Mouse (Mus musculus): ENCODE data around the gene Bach1. TPM values are rescaled to one million over a fixed set of nuclear protein-coding genes. Genes with fewer than 3 reads are reported as not detected.
A peak's percentile ranks its signal among the peaks of the same experiment; 100 is the strongest.

The Bach1 gene
- 12.3 and 13.7 TPM in 2 replicates for polyA plus RNA-seq (2015; fragmentation: Nextera tagmentation; extraction: Ambion mirVana)

DNA sequence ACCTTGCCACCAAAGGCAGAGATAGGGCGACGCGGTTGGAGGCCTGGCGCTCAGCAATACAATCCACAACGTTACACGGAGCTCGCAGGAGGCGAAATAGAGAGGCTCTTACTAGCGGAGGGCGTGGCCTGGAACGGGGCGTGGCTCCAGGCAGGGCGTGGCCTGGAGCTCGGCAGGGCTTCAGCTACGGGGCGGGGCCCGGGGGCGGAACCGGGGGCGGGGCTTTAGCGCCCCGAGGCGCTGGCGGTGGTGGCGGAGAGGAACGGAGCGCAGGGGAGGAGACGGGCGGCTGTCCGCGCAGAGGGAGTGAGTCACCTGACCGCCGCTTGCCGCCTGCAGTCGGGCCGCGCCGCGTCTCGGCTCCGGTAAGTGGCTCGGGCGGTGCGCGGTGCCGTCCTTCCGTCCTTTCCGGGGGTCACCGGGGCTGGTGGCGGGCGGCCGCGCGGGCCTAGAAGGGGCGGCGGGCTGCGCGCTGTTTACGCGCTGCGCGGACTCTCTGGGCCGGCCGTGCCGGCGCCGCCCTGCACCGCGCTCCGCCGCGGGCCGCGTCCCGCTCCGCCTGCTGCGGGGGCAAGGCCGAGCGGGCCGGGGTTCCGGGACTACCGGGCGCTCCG is at the start of gene Bach1:
TSS of gene Bach1 (plus strand) at position 254 of the 614 bp plus-strand sequence.
- H3K27me3 ChIP-seq (replicated peaks), result no peaks in the 10 kb centered on the region
- ATAC-seq (ENCODE audit: insufficient read depth, low FRiP score, low read depth), result peak; percentile 93
- H3K4me3 ChIP-seq (replicated peaks), result peak within 1 kb of the TSS; percentile 88
- peak within 1 kb of the TSS; percentile 93 for H3K27ac ChIP-seq
- under 1% methylated on average over 82 of the region's 84 CpGs for WGBS
- H3K36me3 ChIP-seq, result no peaks in the 10 kb centered on the region
- H3K4me1 ChIP-seq, result peaks cover 5% of the 10 kb centered on the region; the same call in 1 of the 2 replicates
- H3K4me2 ChIP-seq, result peak within 1 kb of the TSS; percentile 73
- H3K9me3 ChIP-seq, result no peaks in the 10 kb centered on the region
- H3K9ac ChIP-seq, result peak within 1 kb of the TSS; percentile 93

DNA sequence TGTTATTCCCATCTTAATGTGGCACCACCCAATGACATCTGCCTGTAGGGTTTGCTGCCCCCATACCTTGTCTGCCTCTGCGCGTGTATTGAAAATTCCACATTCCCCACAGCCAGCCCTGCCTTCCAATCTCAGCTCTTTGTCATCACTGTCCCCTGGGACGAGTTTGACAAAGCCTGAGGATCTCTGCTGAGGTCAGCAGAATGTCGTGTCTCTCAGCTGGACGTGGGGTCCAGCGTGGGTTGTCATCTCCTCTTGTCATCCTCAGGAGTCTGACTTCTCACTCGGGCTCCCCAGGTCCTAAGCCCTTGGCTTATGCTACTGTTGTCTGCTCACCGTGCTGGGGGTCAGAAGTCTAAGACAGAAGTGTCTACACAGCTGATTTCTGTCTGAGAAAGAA is 46.4 kb upstream of the Bach1 start:
- WGBS, result 62% methylated on average over 8 of the region's 8 CpGs
- Histone ChIP-seq H3K4me1 (no peaks in the 10 kb centered on the region), H3K9ac (no peak overlapping the region), H3K9me3 (no peaks in the 10 kb centered on the region), H3K36me3 (no peaks in the 10 kb centered on the region), H3K4me2 (no peak overlapping the region), H3K27ac (no peak overlapping the region), H3K27me3 (replicated peaks) (no peaks in the 10 kb centered on the region), H3K4me3 (replicated peaks) (no peak overlapping the region)
- ATAC-seq (ENCODE audit: insufficient read depth, low FRiP score, low read depth), result no peak

DNA sequence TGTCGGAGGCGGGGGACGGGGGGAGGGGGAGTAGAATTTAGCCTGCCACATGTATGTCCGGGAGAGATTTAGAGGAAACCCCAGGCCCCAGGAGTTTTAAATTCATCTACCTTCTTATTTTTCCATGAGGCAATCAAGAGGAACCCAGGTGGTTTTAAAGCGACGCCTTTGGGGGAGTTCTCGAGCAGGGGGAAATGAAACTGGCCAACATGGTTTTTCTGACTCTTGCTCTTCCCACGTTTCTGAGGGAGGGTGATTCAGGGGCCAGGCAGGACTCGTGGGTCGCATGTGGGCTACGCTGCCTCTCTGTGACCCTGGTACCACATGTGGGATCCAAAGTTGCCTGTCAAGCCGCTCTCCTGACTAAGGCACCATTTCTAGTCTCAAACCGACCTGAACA is 45.8 kb upstream of the Bach1 start:
- ATAC-seq (ENCODE audit: insufficient read depth, low FRiP score, low read depth), result no peak
- Histone ChIP-seq H3K36me3 (no peaks in the 10 kb centered on the region), H3K9ac (no peak overlapping the region), H3K4me3 (replicated peaks) (no peak overlapping the region), H3K4me1 (no peaks in the 10 kb centered on the region), H3K9me3 (no peaks in the 10 kb centered on the region), H3K27me3 (replicated peaks) (no peaks in the 10 kb centered on the region), H3K27ac (no peak overlapping the region), H3K4me2 (no peak overlapping the region)
- WGBS, result 83% methylated on average over 13 of the region's 13 CpGs

DNA sequence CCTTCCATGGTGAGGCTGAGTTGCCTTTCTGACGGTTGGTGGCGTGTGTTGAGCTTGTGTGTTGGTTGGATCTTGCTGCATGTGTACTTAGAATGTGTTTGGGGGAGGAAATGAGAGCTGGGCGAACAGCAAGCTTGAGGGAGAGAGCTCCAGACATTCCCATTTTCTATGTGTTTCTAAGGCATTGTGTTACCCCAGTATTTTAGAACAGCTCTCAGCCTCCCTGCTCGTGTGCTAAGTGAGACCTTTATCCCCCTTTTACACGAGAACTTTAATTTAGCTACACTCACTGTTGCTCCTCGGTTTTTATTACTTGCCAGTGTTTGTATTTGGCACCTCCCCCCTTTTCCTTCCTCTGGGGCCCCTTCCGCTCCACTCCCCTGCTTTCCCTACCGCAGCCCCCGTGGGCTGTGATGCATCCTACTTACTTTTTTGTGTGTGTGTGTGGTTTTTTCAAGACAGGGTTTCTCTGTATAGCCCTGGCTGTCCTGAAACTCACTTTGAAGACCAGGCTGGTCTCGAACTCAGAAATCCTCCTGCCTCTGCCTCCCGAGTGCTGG is 44.6 kb upstream of the Bach1 start:
- Histone ChIP-seq H3K9ac (no peak overlapping the region), H3K4me2 (no peak overlapping the region), H3K4me3 (replicated peaks) (no peak overlapping the region), H3K4me1 (no peaks in the 10 kb centered on the region), H3K27me3 (replicated peaks) (no peaks in the 10 kb centered on the region), H3K9me3 (no peaks in the 10 kb centered on the region), H3K36me3 (no peaks in the 10 kb centered on the region), H3K27ac (no peak overlapping the region)
- no peak for ATAC-seq (ENCODE audit: insufficient read depth, low FRiP score, low read depth)
- 65% methylated on average over 11 of the region's 11 CpGs for WGBS

DNA sequence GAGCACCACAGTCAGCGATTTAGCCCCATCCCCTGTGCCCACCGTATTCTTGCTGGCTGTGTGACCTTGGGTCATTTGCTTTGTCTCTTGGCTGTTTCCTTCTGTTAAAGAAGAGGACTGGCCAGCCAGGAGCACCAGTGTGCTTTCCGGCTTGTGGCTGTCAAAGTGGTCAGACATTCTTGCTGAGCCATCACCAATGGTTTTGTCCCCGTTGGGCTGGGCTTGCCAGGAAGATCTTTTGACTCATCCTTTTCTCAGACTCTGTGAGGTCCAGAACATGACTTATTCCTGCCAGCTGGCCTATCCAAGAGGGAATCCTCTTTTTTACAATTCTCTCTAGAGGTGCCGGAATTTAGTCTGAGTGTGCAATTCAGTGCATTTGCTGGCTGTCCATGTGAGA is 43.7 kb upstream of the Bach1 start:
- H3K4me1 ChIP-seq, result no peaks in the 10 kb centered on the region
- WGBS, result 69% methylated on average over 5 of the region's 5 CpGs
- H3K9me3 ChIP-seq, result no peaks in the 10 kb centered on the region
- H3K27ac ChIP-seq, result no peak overlapping the region
- no peak for ATAC-seq (ENCODE audit: insufficient read depth, low FRiP score, low read depth)
- H3K9ac ChIP-seq, result no peak overlapping the region
- H3K27me3 ChIP-seq (replicated peaks), result no peaks in the 10 kb centered on the region
- no peaks in the 10 kb centered on the region for H3K36me3 ChIP-seq
- H3K4me3 ChIP-seq (replicated peaks), result no peak overlapping the region
- H3K4me2 ChIP-seq, result no peak overlapping the region

DNA sequence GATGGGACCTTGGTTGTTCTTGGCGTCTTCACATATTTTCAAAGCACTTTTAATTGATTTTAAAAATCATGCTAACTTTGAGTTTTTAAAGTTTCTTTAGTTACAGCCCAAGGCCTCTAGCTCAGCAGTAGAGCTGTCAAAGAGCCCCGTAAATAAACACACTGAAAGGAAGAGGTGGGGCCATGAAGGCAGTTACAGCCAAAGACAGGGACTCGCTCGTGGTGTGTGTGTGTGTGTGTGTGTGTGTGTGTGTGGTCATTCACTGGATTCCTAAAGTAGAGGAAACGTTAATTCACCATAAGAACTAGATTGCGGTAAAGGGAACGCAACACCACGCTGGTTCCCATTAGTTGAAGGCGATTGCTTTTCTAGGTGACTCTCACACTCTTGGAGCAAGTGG is 43.2 kb upstream of the Bach1 start:
- Histone ChIP-seq H3K4me1 (no peaks in the 10 kb centered on the region), H3K27ac (no peak overlapping the region), H3K4me2 (no peak overlapping the region), H3K9me3 (no peaks in the 10 kb centered on the region), H3K36me3 (no peaks in the 10 kb centered on the region), H3K27me3 (replicated peaks) (no peaks in the 10 kb centered on the region), H3K9ac (no peak overlapping the region), H3K4me3 (replicated peaks) (no peak overlapping the region)
- ATAC-seq (ENCODE audit: insufficient read depth, low FRiP score, low read depth), result no peak
- 58% methylated on average over 9 of the region's 9 CpGs for WGBS

DNA sequence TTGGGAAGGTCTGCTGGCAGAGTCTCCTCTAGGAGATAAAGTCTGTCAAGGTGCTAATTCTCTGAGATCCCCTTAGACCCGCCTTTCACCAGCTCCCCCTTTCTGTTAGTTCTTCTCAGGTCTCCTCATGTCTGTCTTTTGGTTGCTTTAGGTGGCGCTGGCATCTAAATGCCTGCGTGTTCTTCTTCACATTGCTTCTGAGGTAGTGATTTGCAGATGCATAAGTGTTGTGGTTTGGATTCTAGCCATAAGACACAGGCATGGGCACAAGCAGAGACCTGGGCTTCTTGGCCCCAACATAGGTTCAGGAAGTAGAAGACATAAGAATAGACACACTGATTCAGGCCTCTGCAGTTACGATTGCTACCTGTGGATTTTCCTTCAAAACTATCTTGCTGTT is 42.0 kb upstream of the Bach1 start:
- H3K36me3 ChIP-seq, result no peaks in the 10 kb centered on the region
- WGBS, result 83% methylated on average over 4 of the region's 4 CpGs
- ATAC-seq (ENCODE audit: insufficient read depth, low FRiP score, low read depth), result no peak
- H3K27ac ChIP-seq, result no peak overlapping the region
- no peak overlapping the region for H3K4me3 ChIP-seq (replicated peaks)
- H3K27me3 ChIP-seq (replicated peaks), result no peaks in the 10 kb centered on the region
- H3K9ac ChIP-seq, result no peak overlapping the region
- 0 out of 2 replicates have a peak, but pooled peaks cover 8% of the 10 kb centered on the region for H3K4me1 ChIP-seq
- H3K4me2 ChIP-seq, result no peak overlapping the region
- H3K9me3 ChIP-seq, result no peaks in the 10 kb centered on the region

DNA sequence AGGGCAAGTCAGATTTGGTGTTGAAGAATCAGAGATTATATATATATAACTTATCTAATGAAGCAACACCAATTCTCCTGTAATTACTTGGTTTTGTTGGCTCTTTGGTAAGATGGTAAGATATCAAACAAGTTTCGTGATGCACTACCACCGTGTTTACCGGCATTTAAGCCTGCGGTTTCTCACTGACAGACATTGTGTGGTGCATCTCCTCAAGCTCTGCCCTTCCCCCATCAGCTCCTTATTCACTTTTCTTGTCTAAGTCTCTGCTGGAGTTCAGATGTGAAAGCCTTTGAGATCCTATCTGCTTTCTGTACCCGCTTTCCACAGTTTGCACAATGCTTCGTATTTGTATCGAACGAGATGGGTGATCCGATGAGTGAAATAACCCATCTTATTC is 41.5 kb upstream of the Bach1 start:
- Histone ChIP-seq H3K4me2 (no peak overlapping the region), H3K9me3 (no peaks in the 10 kb centered on the region), H3K4me3 (replicated peaks) (no peak overlapping the region), H3K9ac (no peak overlapping the region), H3K4me1 (0 out of 2 replicates have a peak, but pooled peaks cover 8% of the 10 kb centered on the region), H3K27me3 (replicated peaks) (no peaks in the 10 kb centered on the region), H3K27ac (no peak overlapping the region), H3K36me3 (no peaks in the 10 kb centered on the region)
- WGBS, result 90% methylated on average over 9 of the region's 9 CpGs
- no peak for ATAC-seq (ENCODE audit: insufficient read depth, low FRiP score, low read depth)

DNA sequence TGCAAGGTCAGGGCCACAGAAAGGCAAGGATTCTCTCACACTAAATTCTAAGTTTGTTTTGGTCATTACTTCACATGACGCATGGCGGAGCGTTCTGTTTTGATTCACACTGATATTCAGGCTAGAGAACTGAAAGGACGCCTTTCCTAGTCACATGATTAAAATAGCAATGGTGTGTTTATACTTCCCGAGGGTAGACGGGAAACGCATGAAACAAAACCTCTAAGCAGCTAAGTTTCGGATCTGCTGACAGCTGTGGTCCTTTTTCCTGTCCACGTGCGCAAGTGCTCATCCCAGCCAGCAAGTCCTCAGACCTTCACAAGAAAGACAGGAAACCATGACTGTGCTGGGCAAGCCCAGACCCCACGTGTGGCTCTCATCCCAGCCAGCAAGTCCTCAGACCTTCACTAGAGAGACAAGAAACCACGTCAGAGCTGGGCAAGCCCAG is 37.7 kb upstream of the Bach1 start:
- WGBS, result 31% methylated on average over 12 of the region's 12 CpGs
- no peaks in the 10 kb centered on the region for H3K36me3 ChIP-seq
- H3K9ac ChIP-seq, result no peak overlapping the region
- peak overlapping the region; percentile 15; the same call in 1 of the 2 replicates for H3K4me3 ChIP-seq (replicated peaks)
- ATAC-seq (ENCODE audit: insufficient read depth, low FRiP score, low read depth), result peak; percentile 63; the same call in 1 of the 2 replicates
- peak overlapping the region; percentile 40 for H3K4me2 ChIP-seq
- no peaks in the 10 kb centered on the region for H3K9me3 ChIP-seq
- no peaks in the 10 kb centered on the region for H3K27me3 ChIP-seq (replicated peaks)
- H3K4me1 ChIP-seq, result 0 out of 2 replicates have a peak, but pooled peaks cover 8% of the 10 kb centered on the region
- peak overlapping the region; percentile 8; the same call in 1 of the 2 replicates for H3K27ac ChIP-seq

DNA sequence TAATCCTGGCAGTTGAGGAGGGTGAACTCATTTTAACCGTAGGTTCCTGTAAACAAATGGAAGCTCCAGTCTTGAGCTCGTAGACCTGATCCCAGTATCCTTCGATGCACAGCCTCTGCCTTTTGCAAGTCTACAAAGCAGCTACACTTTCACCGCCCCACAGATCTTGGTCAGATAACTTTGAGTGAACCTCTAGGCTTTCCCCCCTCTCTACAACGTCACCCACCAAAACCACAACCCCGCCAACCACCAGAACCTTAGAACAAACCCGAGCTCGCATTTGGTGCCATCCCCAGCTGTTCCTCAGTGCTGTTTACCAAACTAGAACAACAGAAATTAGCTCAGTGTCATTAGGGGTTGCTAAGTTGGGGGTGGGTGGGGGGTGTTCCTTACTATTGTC is 37.1 kb upstream of the Bach1 start:
- Histone ChIP-seq H3K4me1 (0 out of 2 replicates have a peak, but pooled peaks cover 8% of the 10 kb centered on the region), H3K4me3 (replicated peaks) (no peak overlapping the region), H3K27ac (peak overlapping the region; percentile 3; the same call in 1 of the 2 replicates), H3K27me3 (replicated peaks) (no peaks in the 10 kb centered on the region), H3K4me2 (peak overlapping the region; percentile 40), H3K9me3 (no peaks in the 10 kb centered on the region), H3K9ac (no peak overlapping the region), H3K36me3 (no peaks in the 10 kb centered on the region)
- WGBS, result 63% methylated on average over 8 of the region's 8 CpGs
- ATAC-seq (ENCODE audit: insufficient read depth, low FRiP score, low read depth), result 0 out of 2 replicates have a peak, but pooled peaks have one; percentile 6

DNA sequence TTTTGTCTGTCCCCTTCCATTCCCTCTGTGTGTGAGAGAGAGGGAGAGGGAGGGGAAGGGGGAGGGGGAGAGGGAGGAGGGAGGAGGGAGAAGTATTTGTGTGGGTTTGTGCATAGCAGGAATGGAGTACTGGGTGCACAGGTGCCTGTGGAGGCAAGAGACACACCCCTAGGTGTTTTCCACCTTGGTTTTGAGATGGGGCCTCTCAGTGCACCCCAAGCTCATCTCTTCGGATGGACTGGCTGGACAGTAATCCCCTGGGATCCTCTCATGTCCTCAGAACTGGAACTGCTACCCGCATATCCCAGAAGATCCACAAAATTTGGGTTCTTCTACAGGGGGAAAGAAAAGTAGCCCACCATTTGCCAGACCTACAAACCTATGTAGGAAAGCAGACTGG is 36.2 kb upstream of the Bach1 start:
- Histone ChIP-seq H3K27ac (no peak overlapping the region), H3K4me3 (replicated peaks) (no peak overlapping the region), H3K4me2 (no peak overlapping the region), H3K27me3 (replicated peaks) (no peaks in the 10 kb centered on the region), H3K9me3 (no peaks in the 10 kb centered on the region), H3K4me1 (0 out of 2 replicates have a peak, but pooled peaks cover 8% of the 10 kb centered on the region), H3K36me3 (no peaks in the 10 kb centered on the region), H3K9ac (no peak overlapping the region)
- ATAC-seq (ENCODE audit: insufficient read depth, low FRiP score, low read depth), result no peak
- 90% methylated on average over 2 of the region's 2 CpGs for WGBS

DNA sequence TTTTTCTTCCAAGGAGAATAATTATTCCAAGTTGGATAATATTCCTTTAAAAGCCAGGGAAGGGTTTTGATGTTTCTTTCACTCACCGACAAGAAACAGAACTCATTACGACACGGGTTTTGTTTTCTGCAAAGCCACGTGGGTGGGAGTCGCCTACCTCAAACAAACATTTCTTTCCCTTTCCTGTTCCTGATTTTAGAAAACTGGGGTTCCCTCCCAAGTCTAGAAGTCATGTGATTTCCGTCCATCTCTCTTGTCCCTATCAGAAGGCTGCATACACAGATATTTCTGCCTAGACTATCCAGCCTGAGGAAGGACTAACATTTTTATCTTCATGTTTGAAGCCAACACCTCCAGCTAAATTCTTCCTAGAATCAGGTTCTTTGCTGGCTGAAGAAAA is 34.9 kb upstream of the Bach1 start:
- WGBS, result 55% methylated on average over 6 of the region's 6 CpGs
- Histone ChIP-seq H3K36me3 (no peaks in the 10 kb centered on the region), H3K4me1 (0 out of 2 replicates have a peak, but pooled peaks cover 8% of the 10 kb centered on the region), H3K27ac (no peak overlapping the region), H3K4me2 (no peak overlapping the region), H3K27me3 (replicated peaks) (no peaks in the 10 kb centered on the region), H3K9ac (no peak overlapping the region), H3K9me3 (no peaks in the 10 kb centered on the region), H3K4me3 (replicated peaks) (no peak overlapping the region)
- ATAC-seq (ENCODE audit: insufficient read depth, low FRiP score, low read depth), result no peak

All from stomach, embryonic 15.5 days (tissue).